Mouse (Mus musculus) kidney, embryonic 16.5 days (tissue): ENCODE measurements around the gene Pald1. TPM values are rescaled to one million over a fixed set of nuclear protein-coding genes. Genes with fewer than 3 reads are reported as not detected.

Experiments
- ATAC-seq: fragments of 200-750 bp; cut with Nextera tagmentation; 2 replicates; pipeline ENCODE4 v1.8.0; 2017; ENCODE audit warnings: moderate TSS enrichment; ENCODE audit not compliant: low FRiP score, low TSS enrichment
- H3K27ac ChIP-seq: fragments of 300-500 bp; sonication (generic); 2 replicates; pipeline ENCODE4 v1.5.1; 2014; ENCODE audit warnings: low read length
- H3K27me3 ChIP-seq: fragments of 300-500 bp; sonication (generic); 2 replicates; pipeline ENCODE4 v1.6.1; 2014; ENCODE audit warnings: low read length, control low read depth, mixed read lengths; ENCODE audit not compliant: insufficient read depth
- H3K36me3 ChIP-seq: fragments of 300-500 bp; sonication (generic); 2 replicates; pipeline ENCODE4 v1.6.1; 2014; ENCODE audit warnings: low read length, control low read depth, mixed read lengths; ENCODE audit not compliant: insufficient read depth
- H3K4me1 ChIP-seq: fragments of 300-500 bp; sonication (generic); 2 replicates; pipeline ENCODE4 v1.6.1; 2014; ENCODE audit warnings: low read length, control low read depth, mixed read lengths; ENCODE audit not compliant: insufficient read depth
- H3K4me2 ChIP-seq: fragments of 300-500 bp; sonication (generic); replicated peaks from 2 replicates; pipeline ENCODE4 v1.6.1; 2014; ENCODE audit warnings: low read depth, low read length
- H3K4me3 ChIP-seq: fragments of 300-500 bp; sonication (generic); 2 replicates; pipeline ENCODE4 v1.5.1; 2014; ENCODE audit warnings: mild to moderate bottlenecking, low read length
- H3K9ac ChIP-seq: fragments of 300-500 bp; sonication (generic); replicated peaks from 2 replicates; pipeline ENCODE4 v1.6.1; 2014; ENCODE audit warnings: low read length
- H3K9me3 ChIP-seq: fragments of 300-500 bp; sonication (generic); 2 replicates; pipeline ENCODE4 v1.6.1; 2016; ENCODE audit warnings: low read length, control low read depth
- WGBS: fragments of 180-500 bp; shearing (Covaris S2); extraction: QIAGEN DNeasy Blood & Tissue Kit; methylation state at CpG from one replicate; pipeline ENCODE4 v1.1.7; 2014; 5-methylcytosine and 5-hydroxymethylcytosine counted together
- polyA plus RNA-seq: library from polyadenylated mRNA; unstranded; fragments of >200 nt; fragmentation: Nextera tagmentation; extraction: Ambion mirVana; gene quantifications from 2 replicates; pipeline ENCODE4 v1.2.1, GENCODE M21; 2015

Gene Pald1
- polyA plus RNA-seq, 1 experiment from 2014 or later, result 39.5 TPM

DNA sequence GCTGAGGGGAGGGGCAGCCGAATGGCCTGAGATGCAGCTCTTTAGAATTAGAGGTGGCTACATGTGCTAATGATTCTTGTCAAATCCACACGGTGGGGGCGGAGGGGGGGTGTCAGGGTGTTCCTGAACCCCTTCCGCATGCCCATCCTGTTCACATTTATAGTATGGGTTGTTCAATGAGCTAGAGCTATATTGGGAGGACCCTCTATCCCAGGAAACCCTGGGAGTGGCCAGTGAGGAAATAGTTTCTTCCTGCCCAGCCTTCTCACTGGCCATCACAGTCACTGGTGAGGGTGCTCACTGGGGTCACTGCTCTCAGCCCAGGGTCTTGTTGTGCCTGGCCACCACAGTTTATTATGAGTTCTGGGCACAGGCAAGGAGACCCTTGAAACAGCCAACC, 36.7 kb upstream of the Pald1 start:
- ATAC-seq, result no peak
- H3K27ac ChIP-seq, result no peak overlapping the region
- H3K4me1 ChIP-seq, result peaks cover 22% of the 10 kb centered on the region
- peaks cover 48% of the 10 kb centered on the region for H3K27me3 ChIP-seq
- H3K4me3 ChIP-seq, result no peak overlapping the region
- no peaks in the 10 kb centered on the region for H3K36me3 ChIP-seq
- H3K9ac ChIP-seq, result no peak overlapping the region
- H3K9me3 ChIP-seq, result no peaks in the 10 kb centered on the region
- no peak overlapping the region for H3K4me2 ChIP-seq
- 59% methylated on average over 4 of the region's 4 CpGs for WGBS

DNA sequence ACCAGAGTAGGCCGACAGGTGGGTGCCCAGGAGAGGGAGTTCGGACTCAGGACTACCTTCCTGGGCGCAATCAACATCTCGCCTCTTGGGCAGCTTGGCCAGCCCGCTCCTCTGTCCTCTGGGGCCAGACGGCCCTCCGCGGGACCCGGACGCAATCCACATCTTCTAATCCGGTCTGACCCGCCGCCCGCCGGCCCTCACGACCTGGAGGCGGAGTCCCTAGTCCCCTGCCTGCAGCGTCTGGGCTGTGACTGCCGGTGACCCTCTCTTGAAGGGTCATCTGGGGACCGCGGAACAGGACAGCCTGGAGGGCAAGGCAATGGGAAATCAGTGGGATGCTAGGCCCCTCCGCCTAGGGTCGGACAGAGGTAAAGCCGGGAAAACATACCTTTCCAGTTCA, 35.8 kb upstream of the Pald1 start:
- Histone ChIP-seq H3K9me3 (no peaks in the 10 kb centered on the region), H3K4me2 (peak overlapping the region; percentile 89), H3K27me3 (peaks cover 48% of the 10 kb centered on the region), H3K4me3 (peak overlapping the region; percentile 53; the same call in 1 of the 2 replicates), H3K27ac (no peak overlapping the region), H3K4me1 (peaks cover 14% of the 10 kb centered on the region), H3K9ac (no peak overlapping the region), H3K36me3 (no peaks in the 10 kb centered on the region)
- ATAC-seq, result no peak
- WGBS, result 5% methylated on average over 23 of the region's 24 CpGs

GRCm38 (mm10) chr10:61418131-61418900, 35.0 kb upstream of the Pald1 start:
- ATAC-seq, result peak; percentile 47; the same call in 1 of the 2 replicates
- H3K27me3 ChIP-seq, result peaks cover 48% of the 10 kb centered on the region
- no peak overlapping the region for H3K27ac ChIP-seq
- peak overlapping the region; percentile 89 for H3K4me2 ChIP-seq
- H3K4me3 ChIP-seq, result peak overlapping the region; percentile 53
- no peaks in the 10 kb centered on the region for H3K9me3 ChIP-seq
- WGBS, result 1% methylated on average over 50 of the region's 50 CpGs
- no peaks in the 10 kb centered on the region for H3K36me3 ChIP-seq
- peaks cover 13% of the 10 kb centered on the region for H3K4me1 ChIP-seq
- H3K9ac ChIP-seq, result peak overlapping the region; percentile 59

DNA sequence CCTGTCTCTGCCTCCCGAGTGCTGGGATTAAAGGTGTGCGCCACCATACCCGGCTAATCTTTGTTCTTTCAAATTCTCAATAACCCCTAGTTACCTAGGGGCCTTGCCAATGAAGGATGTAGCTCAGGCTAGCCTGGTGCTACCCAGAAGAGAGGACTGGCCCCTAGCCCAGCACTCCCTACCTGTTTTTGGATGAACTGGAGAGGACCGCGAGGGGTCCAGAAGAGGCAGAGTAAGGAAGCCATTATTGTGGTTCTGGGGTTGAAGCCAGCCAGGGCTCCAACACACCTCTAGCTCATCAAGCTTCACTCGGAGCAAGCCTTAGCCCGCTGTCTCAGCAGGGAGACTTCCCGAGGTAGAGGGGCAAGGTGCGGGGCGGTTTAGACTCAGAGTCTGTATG, 34.3 kb upstream of the Pald1 start, which contains the start of gene Nodal:
Nodal (plus strand) TSS at position 301 of the 400 bp plus-strand sequence.
- peaks cover 48% of the 10 kb centered on the region for H3K27me3 ChIP-seq
- peak within 1 kb of the TSS; percentile 89 for H3K4me2 ChIP-seq
- H3K36me3 ChIP-seq, result no peaks in the 10 kb centered on the region
- peak within 1 kb of the TSS; percentile 53 for H3K4me3 ChIP-seq
- H3K9me3 ChIP-seq, result no peaks in the 10 kb centered on the region
- 25% methylated on average over 10 of the region's 10 CpGs for WGBS
- 0 out of 2 replicates have a peak, but pooled peaks have one; percentile 26 for ATAC-seq
- no peak within 1 kb of the TSS for H3K27ac ChIP-seq
- H3K4me1 ChIP-seq, result peaks cover 13% of the 10 kb centered on the region
- peak within 1 kb of the TSS; percentile 59 for H3K9ac ChIP-seq

- H3K4me3 ChIP-seq, result no peak overlapping the region
- no peak for ATAC-seq
- WGBS, result 32% methylated on average over 2 of the region's 2 CpGs
- H3K27ac ChIP-seq, result no peak overlapping the region
- peaks cover 13% of the 10 kb centered on the region for H3K4me1 ChIP-seq
- no peaks in the 10 kb centered on the region for H3K36me3 ChIP-seq
- no peak overlapping the region for H3K9ac ChIP-seq
- H3K9me3 ChIP-seq, result no peaks in the 10 kb centered on the region
- H3K27me3 ChIP-seq, result peaks cover 48% of the 10 kb centered on the region
- no peak overlapping the region for H3K4me2 ChIP-seq
Observed at GRCm38 (mm10) chr10:61417046-61417445, 33.7 kb upstream of the Pald1 start.

DNA sequence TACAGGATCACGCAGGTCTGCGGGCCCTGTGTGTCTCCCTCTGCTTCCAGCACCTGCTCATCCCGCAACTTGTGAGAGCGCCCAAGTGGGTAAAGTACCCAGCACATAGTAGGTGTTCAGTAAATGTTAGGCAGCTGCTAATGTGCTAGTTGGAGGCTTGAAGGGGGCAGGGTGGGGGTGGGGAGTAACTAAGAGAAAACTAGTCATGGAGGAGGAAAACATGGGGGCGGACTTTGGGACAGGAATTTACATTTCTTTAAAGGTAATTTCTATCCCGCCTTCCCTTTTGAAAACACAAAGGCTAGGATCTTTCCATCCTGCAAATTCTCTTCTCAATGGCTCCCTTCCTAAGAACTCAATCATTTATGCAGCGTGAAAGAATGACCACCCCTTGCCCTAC, 33.2 kb upstream of the Pald1 start:
- Histone ChIP-seq H3K27me3 (peaks cover 48% of the 10 kb centered on the region), H3K4me2 (no peak overlapping the region), H3K9me3 (no peaks in the 10 kb centered on the region), H3K36me3 (no peaks in the 10 kb centered on the region), H3K27ac (no peak overlapping the region), H3K4me3 (no peak overlapping the region), H3K4me1 (peaks cover 13% of the 10 kb centered on the region), H3K9ac (no peak overlapping the region)
- ATAC-seq, result no peak
- WGBS, result 37% methylated on average over 7 of the region's 7 CpGs

DNA sequence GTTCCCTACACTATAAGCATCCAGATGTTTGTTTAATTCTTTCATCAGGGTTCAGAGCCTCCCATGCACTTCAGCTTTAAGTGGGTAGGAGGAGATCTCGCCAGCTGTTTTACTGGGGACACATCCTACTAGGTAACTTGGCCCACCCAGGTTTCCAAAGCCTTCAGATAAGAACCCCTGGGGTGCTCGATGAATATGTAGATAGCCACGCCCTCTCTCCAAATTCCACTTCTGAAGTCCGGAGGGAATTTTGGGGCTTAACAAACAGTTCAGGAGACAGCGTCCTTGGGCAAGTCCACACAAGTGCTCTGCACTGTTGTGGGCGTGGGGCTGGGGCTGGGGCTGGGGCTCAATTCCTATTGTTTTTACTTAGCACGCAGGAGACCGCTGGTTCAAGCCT, 32.6 kb upstream of the Pald1 start:
- no peak overlapping the region for H3K4me2 ChIP-seq
- no peak overlapping the region for H3K9ac ChIP-seq
- H3K4me1 ChIP-seq, result peaks cover 13% of the 10 kb centered on the region
- WGBS, result 28% methylated on average over 8 of the region's 8 CpGs
- no peak for ATAC-seq
- no peaks in the 10 kb centered on the region for H3K36me3 ChIP-seq
- H3K9me3 ChIP-seq, result no peaks in the 10 kb centered on the region
- peaks cover 48% of the 10 kb centered on the region for H3K27me3 ChIP-seq
- H3K27ac ChIP-seq, result no peak overlapping the region
- H3K4me3 ChIP-seq, result no peak overlapping the region

DNA sequence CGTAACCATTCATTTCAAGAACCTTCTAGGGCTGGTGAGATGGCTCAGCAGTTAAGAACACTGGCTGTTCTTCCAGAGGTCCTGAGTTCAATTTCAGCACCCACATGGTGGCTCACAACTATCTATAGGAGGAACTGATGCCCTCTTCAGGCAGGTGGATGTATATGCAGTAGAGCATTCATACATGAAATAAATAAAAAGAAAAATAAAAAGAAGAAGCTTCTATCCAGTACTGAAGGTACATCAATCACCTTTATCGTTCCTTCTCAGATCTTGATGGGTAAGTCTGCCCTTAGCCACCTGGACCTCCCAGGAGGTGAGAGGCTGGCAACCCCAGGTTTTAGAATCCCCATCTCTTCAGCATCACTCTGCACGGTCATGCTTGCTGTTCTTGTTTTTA, 31.9 kb upstream of the Pald1 start:
- 59% methylated on average over 3 of the region's 3 CpGs for WGBS
- Histone ChIP-seq H3K9ac (no peak overlapping the region), H3K4me2 (no peak overlapping the region), H3K9me3 (no peaks in the 10 kb centered on the region), H3K36me3 (no peaks in the 10 kb centered on the region), H3K27ac (no peak overlapping the region), H3K4me1 (peaks cover 13% of the 10 kb centered on the region), H3K27me3 (peaks cover 47% of the 10 kb centered on the region), H3K4me3 (no peak overlapping the region)
- ATAC-seq, result no peak

DNA sequence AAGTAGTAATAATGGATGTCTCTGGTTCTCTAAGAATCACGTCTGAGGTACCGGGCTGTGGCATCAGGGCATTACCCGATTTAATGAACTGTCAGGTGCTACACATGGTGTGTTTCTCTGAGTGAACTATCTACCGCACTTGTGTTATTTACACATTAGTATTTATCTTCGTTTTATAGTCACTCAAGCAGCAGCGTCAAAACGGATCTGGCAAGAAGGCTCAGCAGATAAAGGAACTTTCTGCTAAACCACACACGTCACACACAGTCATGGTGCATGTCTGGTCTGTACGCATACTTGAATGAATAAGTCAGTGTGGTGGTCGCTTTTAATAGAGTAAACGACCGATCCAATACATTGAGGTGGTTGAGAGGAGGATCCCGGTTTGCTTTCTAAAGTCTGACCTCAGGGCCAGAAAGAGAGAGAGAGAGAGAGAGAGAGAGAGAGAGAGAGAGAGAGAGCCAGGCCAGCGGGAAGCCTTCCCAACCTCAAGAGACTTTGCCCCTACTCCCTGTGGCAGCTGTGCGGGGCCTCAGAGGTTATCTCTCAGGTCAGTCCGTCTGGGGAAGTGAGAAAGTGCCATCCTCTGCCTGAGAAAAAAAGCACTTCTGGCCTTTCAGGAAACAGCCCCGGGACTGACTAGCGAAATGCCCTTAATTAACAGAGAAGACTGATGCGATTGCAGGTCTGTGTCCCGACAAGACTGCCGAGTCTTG, 29.7 kb upstream of the Pald1 start:
- Histone ChIP-seq H3K36me3 (no peaks in the 10 kb centered on the region), H3K27me3 (peaks cover 25% of the 10 kb centered on the region), H3K4me1 (no peaks in the 10 kb centered on the region), H3K9ac (no peak overlapping the region), H3K4me2 (no peak overlapping the region), H3K4me3 (no peak overlapping the region), H3K27ac (no peak overlapping the region), H3K9me3 (no peaks in the 10 kb centered on the region)
- ATAC-seq, result no peak
- WGBS, result 39% methylated on average over 21 of the region's 21 CpGs

GRCm38 (mm10) chr10:61410193-61410592, 26.9 kb upstream of the Pald1 start:
- H3K9ac ChIP-seq, result no peak overlapping the region
- H3K4me3 ChIP-seq, result no peak overlapping the region
- H3K4me2 ChIP-seq, result no peak overlapping the region
- no peaks in the 10 kb centered on the region for H3K36me3 ChIP-seq
- 39% methylated on average over 9 of the region's 9 CpGs for WGBS
- no peaks in the 10 kb centered on the region for H3K4me1 ChIP-seq
- H3K9me3 ChIP-seq, result no peaks in the 10 kb centered on the region
- no peaks in the 10 kb centered on the region for H3K27me3 ChIP-seq
- ATAC-seq, result no peak
- no peak overlapping the region for H3K27ac ChIP-seq
